Mouse (Mus musculus) CH12.LX (cell line): ENCODE measurements at regions not wholly inside any gene's neighbourhood (a gene's known extent, or its start where the extent isn't known, plus 50 kb on each side); places are given as distances from the start of the nearest gene placed in this dataset.

Source experiments
- DNase-seq: peaks from one replicate; pipeline ENCODE4 v3.0.0-alpha.2; 2013; ENCODE audit errors: extremely low read depth
- H3K27ac ChIP-seq: 2 replicates; pipeline ENCODE4 v1.5.1; 2012; ENCODE audit warnings: low read depth, mild to moderate bottlenecking, control low read depth, moderate library complexity; ENCODE audit not compliant: insufficient read depth
- H3K27me3 ChIP-seq: replicated peaks from 2 replicates; pipeline ENCODE3; 2012; ENCODE audit warnings: inconsistent platforms
- H3K36me3 ChIP-seq, 2 experiments: replicated peaks in 1 of 2; 2 replicates each; pipeline versions ENCODE3 to v1.6.1; 2012; ENCODE audit warnings: inconsistent platforms in 1 of 2, low read length in 1 of 2, mild to moderate bottlenecking in 1 of 2, mixed read lengths in 1 of 2, moderate library complexity in 1 of 2; ENCODE audit not compliant: control insufficient read depth in 1 of 2, insufficient read depth in 1 of 2
- H3K4me1 ChIP-seq, 2 experiments: 2 replicates each; pipeline ENCODE4 v1.6.1; 2012; ENCODE audit warnings: inconsistent platforms in 1 of 2, moderate library complexity in 1 of 2; ENCODE audit not compliant: insufficient read depth in 2 of 2, control insufficient read depth in 1 of 2
- H3K4me2 ChIP-seq: 2 replicates; pipeline ENCODE4 v1.6.1; 2012; ENCODE audit warnings: low read depth, mild to moderate bottlenecking, control low read depth; ENCODE audit not compliant: poor library complexity, insufficient read depth, severe bottlenecking
- H3K4me3 ChIP-seq, 3 experiments: fragments of 150-350 bp in 1 of 3; sonication (generic) in 1 of 3; replicated peaks in 1 of 3; 2 replicates each; pipeline versions ENCODE3 to v1.5.1; 2011 to 2012; ENCODE audit warnings: low read depth in 2 of 3, low read length in 2 of 3, mild to moderate bottlenecking in 2 of 3, moderate library complexity in 2 of 3, control low read depth in 1 of 3, improper control_type of control experiment in 1 of 3, inconsistent platforms in 1 of 3, mixed read lengths in 1 of 3; ENCODE audit not compliant: poor library complexity in 1 of 3
- H3K79me2 ChIP-seq: replicated peaks from 2 replicates; pipeline ENCODE4 v1.6.1; 2012; ENCODE audit warnings: mild to moderate bottlenecking, moderate library complexity; ENCODE audit not compliant: control insufficient read depth, poor library complexity, insufficient read depth, severe bottlenecking; ENCODE audit errors: extremely low read depth
- H3K9ac ChIP-seq: 2 replicates; pipeline ENCODE4 v1.6.1; 2012; ENCODE audit warnings: low read depth, mild to moderate bottlenecking, control low read depth, moderate library complexity; ENCODE audit not compliant: insufficient read depth
- H3K9me3 ChIP-seq: replicated peaks from 2 replicates; pipeline ENCODE3; 2012; ENCODE audit warnings: low read length, inconsistent platforms, mixed read lengths
- CHD1 ChIP-seq: IDR thresholded peaks from 2 replicates; pipeline ENCODE4 v1.6.1; 2012; ENCODE audit warnings: low read depth, low read length, improper control_type of control experiment, inconsistent platforms
- CHD2 ChIP-seq: IDR thresholded peaks from 2 replicates; pipeline ENCODE4 v1.6.1; 2011; ENCODE audit warnings: low read length, improper control_type of control experiment
- CTCF ChIP-seq, 2 experiments: IDR thresholded peaks in 1 of 2; conservative IDR thresholded peaks in 1 of 2; 2 replicates each; pipeline ENCODE4 v1.5.1; 2011 to 2012; ENCODE audit warnings: low read depth in 2 of 2, low read length in 2 of 2, improper control_type of control experiment in 1 of 2, inconsistent platforms in 1 of 2, mild to moderate bottlenecking in 1 of 2, moderate library complexity in 1 of 2
- ELF1 ChIP-seq: IDR thresholded peaks from 2 replicates; pipeline ENCODE4 v1.6.1; 2014; ENCODE audit warnings: low read depth, mild to moderate bottlenecking, inconsistent platforms, low read length, improper control_type of control experiment
- EP300 ChIP-seq: IDR thresholded peaks from 2 replicates; pipeline ENCODE4 v1.6.1; 2011; ENCODE audit warnings: low read length, improper control_type of control experiment
- ETS1 ChIP-seq: conservative IDR thresholded peaks from 2 replicates; pipeline ENCODE4 v1.6.1; 2012; ENCODE audit warnings: low read depth, mild to moderate bottlenecking, inconsistent platforms, low read length, improper control_type of control experiment, moderate library complexity
- GABPA ChIP-seq: IDR thresholded peaks from 2 replicates; pipeline ENCODE4 v1.6.1; 2012; ENCODE audit warnings: low read depth, low read length, improper control_type of control experiment, inconsistent platforms; ENCODE audit not compliant: insufficient replicate concordance
- IRF4 ChIP-seq: IDR thresholded peaks from 2 replicates; pipeline ENCODE4 v1.6.1; 2014; ENCODE audit warnings: low read depth, mild to moderate bottlenecking, inconsistent platforms, low read length, improper control_type of control experiment
- JUN ChIP-seq: IDR thresholded peaks from 2 replicates; pipeline ENCODE4 v1.6.1; 2011; ENCODE audit warnings: low read depth, mild to moderate bottlenecking, low read length, improper control_type of control experiment, moderate library complexity; ENCODE audit not compliant: insufficient read depth
- JUND ChIP-seq: conservative IDR thresholded peaks from 2 replicates; pipeline ENCODE4 v1.6.1; 2011; ENCODE audit warnings: low read depth, low read length, improper control_type of control experiment
- KAT2A ChIP-seq: IDR thresholded peaks from 2 replicates; pipeline ENCODE4 v1.6.1; 2012; ENCODE audit warnings: low read length, improper control_type of control experiment, inconsistent platforms; ENCODE audit not compliant: insufficient replicate concordance
- MAX ChIP-seq: IDR thresholded peaks from 2 replicates; pipeline ENCODE4 v1.6.1; 2011; ENCODE audit warnings: low read length, improper control_type of control experiment
- MAZ ChIP-seq: IDR thresholded peaks from 2 replicates; pipeline ENCODE4 v1.6.1; 2012; ENCODE audit warnings: low read depth, mild to moderate bottlenecking, inconsistent platforms, low read length, improper control_type of control experiment, moderate library complexity
- MEF2A ChIP-seq: IDR thresholded peaks from 2 replicates; pipeline ENCODE4 v1.6.1; 2014; ENCODE audit warnings: low read depth, mild to moderate bottlenecking, inconsistent platforms, low read length, improper control_type of control experiment, borderline replicate concordance
- MYC ChIP-seq: IDR thresholded peaks from 2 replicates; pipeline ENCODE4 v1.6.1; 2011; ENCODE audit warnings: low read depth, mild to moderate bottlenecking, improper control_type of control experiment, low read length
- RCOR1 ChIP-seq: conservative IDR thresholded peaks from 2 replicates; pipeline ENCODE4 v1.6.1; 2012; ENCODE audit warnings: low read depth, mild to moderate bottlenecking, inconsistent platforms, low read length, improper control_type of control experiment
- SMC3 ChIP-seq: IDR thresholded peaks from 2 replicates; pipeline ENCODE4 v1.6.1; 2011; ENCODE audit warnings: low read depth, low read length, improper control_type of control experiment
- TBP ChIP-seq: conservative IDR thresholded peaks from 2 replicates; pipeline ENCODE4 v1.6.1; 2011; ENCODE audit warnings: low read depth, low read length, improper control_type of control experiment
- UBTF ChIP-seq: IDR thresholded peaks from 2 replicates; pipeline ENCODE4 v1.6.1; 2012; ENCODE audit warnings: low read depth, mild to moderate bottlenecking, inconsistent platforms, low read length, improper control_type of control experiment, moderate library complexity
- USF1 ChIP-seq: IDR thresholded peaks from 2 replicates; pipeline ENCODE4 v1.6.1; 2014; ENCODE audit warnings: low read depth, mild to moderate bottlenecking, inconsistent platforms, low read length, improper control_type of control experiment
- ZMIZ1 ChIP-seq: IDR thresholded peaks from 2 replicates; pipeline ENCODE4 v1.6.1; 2012; ENCODE audit warnings: low read depth, mild to moderate bottlenecking, inconsistent platforms, low read length, improper control_type of control experiment
- ZNF384 ChIP-seq: IDR thresholded peaks from 2 replicates; pipeline ENCODE4 v1.6.1; 2012; ENCODE audit warnings: low read depth, low read length, improper control_type of control experiment, inconsistent platforms
- dilution Hi-C: fragments of 300-500 bp; cut with MboI; formaldehyde crosslinking; loops from 2 replicates; pipeline ENCODE4 v1.14.3; 2020; ENCODE audit warnings: low sequenced_read_pairs; ENCODE audit not compliant: extremely low pct_unique_long_range_greater_than_20kb, extremely low pct_ligation_motif_present
- in situ Hi-C: fragments of 300-500 bp; cut with MboI; formaldehyde crosslinking; loops from 3 replicates; pipeline ENCODE4 v1.14.3; 2019; ENCODE audit warnings: low sequenced_read_pairs, low pct_ligation_motif_present, low pct_unique_long_range_greater_than_20kb, mixed read lengths

DNA sequence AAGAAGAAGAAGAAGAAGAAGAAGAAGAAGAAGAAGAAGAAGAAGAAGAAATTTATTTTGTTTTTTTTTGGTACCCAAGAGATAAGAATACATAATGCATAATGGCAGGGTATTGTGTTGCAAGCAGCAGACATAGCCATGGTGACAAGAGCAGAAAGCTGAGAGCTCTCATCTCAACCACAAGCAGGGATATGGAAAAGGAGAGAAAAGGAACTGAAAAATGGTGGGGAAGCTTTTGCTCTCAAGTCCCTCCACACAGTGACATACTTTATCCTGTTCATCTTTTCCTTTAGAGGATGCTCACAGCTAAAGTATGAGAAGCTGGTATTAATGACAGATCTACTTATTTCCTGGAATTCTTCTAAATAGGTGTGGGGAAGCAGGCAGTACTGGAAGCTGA is 115.2 kb upstream of the Pik3r1 start:
- in situ Hi-C loops (no loop called here), dilution Hi-C loops (no loop called here)
- no peak overlapping the region for H3K9ac ChIP-seq
- no peaks in the 10 kb centered on the region for H3K27me3 ChIP-seq
- H3K79me2 ChIP-seq = no peaks in the 10 kb centered on the region
- no peak overlapping the region for H3K4me3 ChIP-seq
- no peak overlapping the region for H3K4me2 ChIP-seq
- TF ChIP-seq IRF4 (peak; percentile 67), EP300 (peak; percentile 75), CHD2 (no peak), RCOR1 (no peak)
- peaks cover 11 to 29% of the 10 kb centered on the region in 2 experiments for H3K4me1 ChIP-seq
- no peaks in the 10 kb centered on the region for H3K36me3 ChIP-seq
- peak; percentile 15 for DNase-seq
- no peaks in the 10 kb centered on the region for H3K9me3 ChIP-seq
- H3K27ac ChIP-seq = no peak overlapping the region

DNA sequence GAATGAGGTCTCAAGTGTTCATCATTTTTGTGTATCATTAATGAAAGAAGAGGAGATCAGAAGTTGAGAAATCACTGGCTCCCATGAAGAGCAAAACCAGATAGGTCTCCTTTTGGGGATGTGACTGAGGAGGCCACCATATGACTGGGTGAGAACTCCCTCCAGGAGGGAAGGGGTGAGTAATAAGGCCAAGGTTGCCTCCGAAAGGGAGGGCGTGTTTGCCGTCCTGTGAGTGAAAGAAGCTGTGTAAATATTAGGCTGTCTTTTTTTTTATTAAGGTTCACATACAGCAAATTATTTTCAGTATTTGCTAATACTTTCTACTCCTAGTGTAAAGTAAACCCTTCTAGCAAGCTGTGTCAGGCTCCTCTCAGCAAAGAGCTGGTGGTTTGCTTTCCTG is 116.7 kb upstream of the Pik3r1 start:
- TF ChIP-seq USF1 (no peak), ZNF384 (no peak), MAX (no peak), SMC3 (no peak), ELF1 (no peak), TBP (no peak), GABPA (no peak), ETS1 (no peak), KAT2A (no peak), JUND (no peak), CTCF (conservative IDR thresholded peaks at IDR 0.05 in 1 of 2, IDR thresholded peaks at IDR 0.05 in 1 of 2; ENCODE audit: low read depth in 2 of 2, low read length in 2 of 2) (no peak), RCOR1 (no peak), ZMIZ1 (no peak), MAZ (no peak), CHD1 (no peak), MEF2A (no peak), EP300 (no peak), UBTF (no peak), JUN (no peak), MYC (no peak)
- no peak overlapping the region for H3K27ac ChIP-seq
- in situ Hi-C loops = no loop called here
- H3K27me3 ChIP-seq = no peaks in the 10 kb centered on the region
- no peak for DNase-seq
- H3K36me3 ChIP-seq = no peaks in the 10 kb centered on the region
- dilution Hi-C loops = no loop called here
- peaks cover 2 to 14% of the 10 kb centered on the region in 2 experiments; a peak in 3 of 4 replicates for H3K4me1 ChIP-seq
- no peaks in the 10 kb centered on the region for H3K9me3 ChIP-seq
- no peak overlapping the region for H3K4me2 ChIP-seq
- H3K9ac ChIP-seq = no peak overlapping the region
- no peaks in the 10 kb centered on the region for H3K79me2 ChIP-seq
- no peak overlapping the region for H3K4me3 ChIP-seq
